Mouse (Mus musculus): ENCODE data around the gene Atp1b1.

DNA sequence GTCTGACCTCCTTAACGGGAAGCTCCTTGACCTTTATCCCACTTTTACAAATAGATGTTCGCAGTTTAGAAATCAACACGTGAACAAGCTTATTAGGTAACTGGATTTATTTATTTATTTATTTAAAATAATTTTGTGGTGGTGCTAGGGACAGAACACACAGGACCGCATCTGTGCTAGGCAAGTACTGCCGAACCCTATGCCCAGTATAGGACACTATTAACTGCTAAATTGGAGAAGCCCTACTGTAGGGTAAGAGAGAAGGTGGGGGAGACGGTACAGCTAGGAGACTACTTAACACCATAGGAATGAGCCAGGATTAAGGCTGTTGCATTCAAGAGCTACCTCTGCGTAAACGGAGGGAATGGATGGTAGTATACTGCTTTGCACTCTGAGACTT, 10.2 kb upstream of the Atp1b1 start:
- TF ChIP-seq CTCF (IDR thresholded peaks at IDR 0.05; ENCODE audit: insufficient read depth, low read depth, low read length) (no peak), POLR2A (IDR thresholded peaks at IDR 0.05; ENCODE audit: insufficient read depth, low read depth, low read length) (no peak)
